Mouse (Mus musculus): ENCODE results near the gene Cpne4. TPM values are rescaled to one million over a fixed set of nuclear protein-coding genes. Genes with fewer than 3 reads are reported as not detected.

The Cpne4 gene
- total and polyA plus RNA-seq, 3 experiments: not detected

DNA sequence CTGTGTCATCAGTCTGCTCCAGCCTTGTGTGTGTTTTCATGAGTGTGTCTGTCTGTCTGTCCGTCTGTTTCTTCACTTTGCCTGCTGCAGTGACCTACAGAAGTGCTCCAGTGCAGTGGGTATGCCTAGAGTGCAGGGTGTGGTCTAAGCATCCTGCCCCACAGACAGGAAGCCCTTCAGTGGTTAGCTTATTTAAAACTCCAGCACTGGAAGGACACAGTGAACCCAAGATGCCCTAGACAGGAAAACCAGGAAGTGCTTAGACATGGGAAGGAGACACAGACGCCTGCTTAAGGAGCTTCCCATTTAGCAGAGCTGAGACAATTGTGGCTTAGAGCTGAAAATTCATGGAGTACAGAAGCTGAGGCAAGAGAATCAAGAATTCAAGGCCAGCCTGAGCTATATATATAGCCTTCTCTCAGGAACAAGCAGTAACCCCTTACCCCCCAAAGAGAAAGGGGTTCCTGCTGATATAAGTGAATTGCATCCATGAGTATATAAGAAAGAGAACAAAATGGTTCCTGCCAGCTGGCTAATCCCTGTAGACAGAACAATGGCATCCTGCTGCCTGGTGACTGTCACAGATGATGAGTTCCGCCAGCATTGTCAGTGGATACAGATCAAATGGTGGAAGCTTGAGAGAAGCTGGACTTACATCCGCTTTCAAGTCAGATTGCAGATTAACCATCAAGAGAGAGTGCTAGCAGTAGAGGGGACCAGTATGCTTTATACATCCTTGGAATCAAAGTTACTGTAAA lies 526.1 kb downstream of the Cpne4 start:
- Histone ChIP-seq H3K9me3 (replicated peaks; ENCODE audit: insufficient read depth, low read length) (no peaks in the 10 kb centered on the region), H3K27ac (ENCODE audit: control insufficient read depth, low read depth, low read length) (no peak overlapping the region), H3K79me2 (ENCODE audit: control insufficient read depth, insufficient read depth, low read length, poor library complexity) (no peaks in the 10 kb centered on the region), H3K27me3 (ENCODE audit: control insufficient read depth in 1 of 2, insufficient read depth in 2 of 2, low read length in 2 of 2) (no peaks in the 10 kb centered on the region), H3K4me3 (ENCODE audit: control insufficient read depth in 1 of 2, insufficient read depth in 1 of 2, low read depth in 2 of 2, low read length in 2 of 2) (no peak overlapping the region), H3K9ac (ENCODE audit: control insufficient read depth, low read depth, low read length, poor library complexity, severe bottlenecking) (no peak overlapping the region), H3K36me3 (ENCODE audit: control insufficient read depth in 1 of 2, insufficient read depth in 2 of 2, low read length in 2 of 2) (peaks cover 0 to 3% of the 10 kb centered on the region in 2 experiments; a peak in 2 of 4 replicates), H3K4me1 (ENCODE audit: control insufficient read depth in 1 of 2, insufficient read depth in 2 of 2, low read length in 2 of 2) (no peaks in the 10 kb centered on the region)
- DNase-seq (ENCODE audit: low read depth, low spot score): no peak
- no peak for TF ChIP-seq NRF1 (IDR thresholded peaks at IDR 0.05; ENCODE audit: insufficient read depth, low read depth, low read length, poor library complexity, severe bottlenecking)
- TF ChIP-seq GATA1 (IDR thresholded peaks at IDR 0.05; ENCODE audit: low read depth, low read length): no peak

DNA sequence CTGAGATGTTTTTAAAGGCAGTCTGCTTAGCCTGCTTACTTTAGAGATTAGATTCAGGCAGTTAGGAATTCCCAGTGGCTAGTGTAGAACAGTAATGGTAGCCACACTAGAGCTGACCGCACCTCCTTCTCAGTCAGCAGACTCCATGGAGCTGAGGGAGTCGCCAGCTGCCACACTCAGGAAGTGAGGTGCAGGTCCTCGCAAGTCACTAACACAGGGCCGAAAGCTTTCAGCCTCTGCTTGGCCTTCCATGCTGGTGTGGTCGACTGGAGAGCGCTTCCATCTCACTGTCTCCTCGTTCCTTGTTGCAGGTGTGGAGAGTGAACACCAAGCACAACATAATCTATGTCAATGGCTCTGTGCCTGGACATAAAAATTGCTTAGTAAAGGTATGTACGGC lies 527.8 kb downstream of the Cpne4 start:
- no peak for TF ChIP-seq TCF12 (IDR thresholded peaks at IDR 0.05; ENCODE audit: low read depth, low read length)
- no peak for TF ChIP-seq UBTF (IDR thresholded peaks at IDR 0.05; ENCODE audit: borderline replicate concordance, insufficient read depth, low read depth, low read length)
- TF ChIP-seq NELFE (IDR thresholded peaks at IDR 0.05; ENCODE audit: low read depth, low read length): no peak
- no peak for DNase-seq (ENCODE audit: low read depth, low spot score)
- Histone ChIP-seq H3K36me3 (ENCODE audit: control insufficient read depth in 1 of 2, insufficient read depth in 2 of 2, low read length in 2 of 2) (peaks cover 0 to 1% of the 10 kb centered on the region in 2 experiments; a peak in 2 of 4 replicates), H3K9me3 (replicated peaks; ENCODE audit: insufficient read depth, low read length) (no peaks in the 10 kb centered on the region), H3K27me3 (ENCODE audit: control insufficient read depth in 1 of 2, insufficient read depth in 2 of 2, low read length in 2 of 2) (no peaks in the 10 kb centered on the region), H3K4me1 (ENCODE audit: control insufficient read depth in 1 of 2, insufficient read depth in 2 of 2, low read length in 2 of 2) (no peaks in the 10 kb centered on the region), H3K27ac (ENCODE audit: control insufficient read depth, low read depth, low read length) (no peak overlapping the region), H3K79me2 (ENCODE audit: control insufficient read depth, insufficient read depth, low read length, poor library complexity) (no peaks in the 10 kb centered on the region), H3K9ac (ENCODE audit: control insufficient read depth, low read depth, low read length, poor library complexity, severe bottlenecking) (no peak overlapping the region), H3K4me3 (ENCODE audit: control insufficient read depth in 1 of 2, insufficient read depth in 1 of 2, low read depth in 2 of 2, low read length in 2 of 2) (no peak overlapping the region)

DNA sequence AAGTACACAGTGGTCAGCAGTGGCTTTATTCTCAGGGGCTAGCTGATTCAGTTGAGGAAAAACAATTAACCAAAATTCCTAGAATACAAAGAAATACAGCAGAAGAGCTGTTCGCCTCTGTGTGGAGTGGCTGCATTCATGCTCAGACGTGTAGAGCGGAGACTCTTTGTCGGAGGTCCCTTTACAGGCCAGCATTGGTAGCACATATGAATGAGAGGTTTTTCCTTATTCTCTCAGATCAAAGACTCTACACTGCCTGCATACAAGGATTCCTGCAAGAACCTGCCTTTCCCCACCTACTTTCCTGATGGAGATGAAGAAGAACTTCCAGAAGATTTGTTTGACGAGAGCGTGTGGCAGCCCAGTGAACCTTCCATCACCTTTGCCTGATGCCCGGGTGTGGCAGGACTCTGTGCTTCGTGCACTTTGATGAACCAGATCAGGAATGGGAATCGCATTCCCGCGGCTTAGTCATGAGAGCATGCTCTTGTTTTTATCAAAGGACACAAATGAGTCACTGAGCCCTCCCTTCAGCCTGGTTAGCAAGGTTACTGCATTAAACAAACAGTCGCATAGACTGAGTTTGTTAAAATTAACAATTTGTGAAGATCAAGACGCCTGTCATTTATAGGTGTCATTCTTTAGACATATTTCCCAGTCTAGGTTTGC lies 529.8 kb downstream of the Cpne4 start:
- TF ChIP-seq CHD1 (IDR thresholded peaks at IDR 0.05; ENCODE audit: low read depth, low read length) (no peak), E2F4 (IDR thresholded peaks at IDR 0.05; ENCODE audit: borderline replicate concordance, low read depth, low read length) (no peak), ZC3H11A (IDR thresholded peaks at IDR 0.05; ENCODE audit: low read depth, low read length) (no peak), NRF1 (IDR thresholded peaks at IDR 0.05; ENCODE audit: insufficient read depth, low read depth, low read length, poor library complexity, severe bottlenecking) (no peak), TAL1 (IDR thresholded peaks at IDR 0.05; ENCODE audit: low read length) (no peak), ETS1 (IDR thresholded peaks at IDR 0.05; ENCODE audit: low read depth, low read length) (no peak), KAT2A (conservative IDR thresholded peaks at IDR 0.05; ENCODE audit: low read depth, low read length) (no peak), NELFE (IDR thresholded peaks at IDR 0.05; ENCODE audit: low read depth, low read length) (no peak), ELF1 (IDR thresholded peaks at IDR 0.05; ENCODE audit: low read depth, low read length) (no peak)
- peaks cover 0 to 1% of the 10 kb centered on the region in 2 experiments; a peak in 2 of 4 replicates for H3K36me3 ChIP-seq (ENCODE audit: control insufficient read depth in 1 of 2, insufficient read depth in 2 of 2, low read length in 2 of 2)
- DNase-seq (ENCODE audit: low read depth, low spot score): no peak

More for the DNA sequence above, 529.8 kb downstream of the Cpne4 start:
- H3K4me1 ChIP-seq (ENCODE audit: control insufficient read depth in 1 of 2, insufficient read depth in 2 of 2, low read length in 2 of 2): no peaks in the 10 kb centered on the region
- H3K4me3 ChIP-seq (ENCODE audit: control insufficient read depth in 1 of 2, insufficient read depth in 1 of 2, low read depth in 2 of 2, low read length in 2 of 2): no peak overlapping the region
- no peaks in the 10 kb centered on the region for H3K9me3 ChIP-seq (replicated peaks; ENCODE audit: insufficient read depth, low read length)
- no peaks in the 10 kb centered on the region for H3K79me2 ChIP-seq (ENCODE audit: control insufficient read depth, insufficient read depth, low read length, poor library complexity)
- H3K27ac ChIP-seq (ENCODE audit: control insufficient read depth, low read depth, low read length): no peak overlapping the region
- H3K27me3 ChIP-seq (ENCODE audit: control insufficient read depth in 1 of 2, insufficient read depth in 2 of 2, low read length in 2 of 2): no peaks in the 10 kb centered on the region
- H3K9ac ChIP-seq (ENCODE audit: control insufficient read depth, low read depth, low read length, poor library complexity, severe bottlenecking): no peak overlapping the region

Data from MEL (cell line).